Mouse (Mus musculus): ENCODE results near the gene Gpt2.

DNA sequence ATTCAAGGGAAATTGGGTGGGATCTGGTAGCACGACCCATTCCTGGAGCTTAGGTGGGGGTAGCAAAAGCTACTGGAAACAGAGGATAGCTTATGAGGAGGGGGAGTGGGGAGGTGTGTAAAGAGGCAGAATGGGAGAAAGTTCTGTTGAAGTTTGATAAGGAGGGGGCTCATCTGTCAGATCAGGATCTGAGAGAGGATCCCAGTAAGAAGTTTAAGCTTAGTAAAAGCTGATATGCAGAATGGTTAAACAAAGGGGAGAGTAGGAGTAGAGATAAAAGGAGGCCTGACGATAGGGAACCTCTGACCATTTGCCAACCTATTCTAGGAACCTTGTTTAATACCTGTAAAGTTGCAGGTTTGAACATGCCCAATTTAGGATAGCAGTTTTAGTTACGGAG is 72.8 kb downstream of the Gpt2 start:
- TF ChIP-seq CTCF (IDR thresholded peaks at IDR 0.05; ENCODE audit: low read depth) (no peak), EP300 (optimal IDR thresholded peaks at IDR 0.05) (no peak)
